ENCODE assay signal across 8 mouse cellular contexts in the genomic region with DNA sequence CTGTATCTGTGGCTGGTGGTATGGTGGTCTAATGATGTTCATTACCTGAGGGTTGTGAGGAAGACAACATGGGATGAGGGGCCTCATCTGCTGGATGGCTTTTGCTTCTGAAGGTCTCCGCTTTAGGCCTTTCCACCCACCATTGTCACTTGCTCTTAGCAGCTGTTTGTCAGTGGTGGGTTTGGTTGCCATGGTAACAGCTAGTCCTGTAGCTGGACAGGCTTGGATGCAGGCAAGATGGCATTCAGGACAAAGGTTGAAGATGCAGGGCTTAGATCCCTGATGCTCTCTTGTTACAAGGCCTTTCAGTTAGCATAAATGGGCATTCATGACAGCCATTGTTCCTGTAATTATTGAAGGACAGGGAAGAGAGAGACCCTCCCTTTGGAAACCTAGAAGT. TPM values are rescaled to one million over a fixed set of nuclear protein-coding genes. Genes with fewer than 3 reads are reported as not detected.
DNase-seq lines count a peak whose midpoint lies in the region; ATAC-seq lines count a peak whose summit lies in the region.

TSS of gene Prkar2a (plus strand) at position 209 of the 400 bp plus-strand sequence.

- no peak within 1 kb of the TSS for H3K9ac ChIP-seq in heart, embryonic 13.5 days
- H3K9ac ChIP-seq in neural tube, embryonic 11.5 days (ENCODE audit: low read length) = no peak within 1 kb of the TSS

- H3K4me2 ChIP-seq in heart, embryonic 13.5 days = no peak within 1 kb of the TSS
- peak within 1 kb of the TSS; percentile 7; the same call in 1 of the 2 replicates for H3K4me2 ChIP-seq in neural tube, embryonic 11.5 days (ENCODE audit: low read depth)

- H3K9me3 ChIP-seq in embryonic facial prominence, embryonic 10.5 days = no peaks in the 10 kb centered on the region
- H3K9me3 ChIP-seq in heart, embryonic 13.5 days = no peaks in the 10 kb centered on the region
- no peaks in the 10 kb centered on the region for H3K9me3 ChIP-seq in neural tube, embryonic 11.5 days (ENCODE audit: control insufficient read depth, low read length)

- 53% methylated on average over 1 of the region's 1 CpGs for WGBS in embryonic facial prominence, embryonic 10.5 days
- WGBS in heart, embryonic 13.5 days = 67% methylated on average over 1 of the region's 1 CpGs
- 19% methylated on average over 1 of the region's 1 CpGs for WGBS in neural tube, embryonic 11.5 days

- H3K4me3 ChIP-seq in embryonic facial prominence, embryonic 10.5 days = no peak within 1 kb of the TSS
- H3K4me3 ChIP-seq in heart, embryonic 13.5 days = no peak within 1 kb of the TSS
- no peak within 1 kb of the TSS for H3K4me3 ChIP-seq in neural tube, embryonic 11.5 days (ENCODE audit: low read depth, low read length)

- intact Hi-C loops in left cerebral cortex, postnatal 25 days (cut with DNase I) = no loop called here

- H3K27ac ChIP-seq in embryonic facial prominence, embryonic 10.5 days (replicated peaks) = no peak within 1 kb of the TSS
- no peak within 1 kb of the TSS for H3K27ac ChIP-seq in heart, embryonic 13.5 days (replicated peaks)
- peak within 1 kb of the TSS; percentile 17; the same call in 1 of the 2 replicates for H3K27ac ChIP-seq in neural tube, embryonic 11.5 days (ENCODE audit: low read depth, low read length)

- peaks cover 5% of the 10 kb centered on the region; the same call in 1 of the 2 replicates for H3K36me3 ChIP-seq in embryonic facial prominence, embryonic 10.5 days (replicated peaks)
- H3K36me3 ChIP-seq in heart, embryonic 13.5 days = peaks cover 4% of the 10 kb centered on the region
- H3K36me3 ChIP-seq in neural tube, embryonic 11.5 days (ENCODE audit: control insufficient read depth, insufficient read depth, low read length) = no peaks in the 10 kb centered on the region

- ATAC-seq in heart, embryonic 13.5 days (ENCODE audit: extremely low read depth, insufficient number of reproducible peaks, low FRiP score, low TSS enrichment) = no peak
- no peak for ATAC-seq in neural tube, embryonic 11.5 days (ENCODE audit: insufficient read depth, low FRiP score, low TSS enrichment)

- H3K4me1 ChIP-seq in embryonic facial prominence, embryonic 10.5 days = peaks cover 32% of the 10 kb centered on the region
- peaks cover 39% of the 10 kb centered on the region for H3K4me1 ChIP-seq in heart, embryonic 13.5 days
- H3K4me1 ChIP-seq in neural tube, embryonic 11.5 days (ENCODE audit: control insufficient read depth, insufficient read depth, low read length) = peaks cover 16% of the 10 kb centered on the region

- no peak for DNase-seq in left cerebral cortex, adult 18-20 months (ENCODE audit: low spot score in 2 of 2)
- DNase-seq in left cerebral cortex, adult 11 months (ENCODE audit: low spot score) = no peak
- DNase-seq in embryonic facial prominence, embryonic 10.5 days (ENCODE audit: low spot score) = peak; percentile 40
- no peak for DNase-seq in left cerebral cortex, postnatal 25 days (ENCODE audit: low spot score in 2 of 2)
- peak; percentile 58 for DNase-seq in neural tube, embryonic 11.5 days (ENCODE audit: low spot score)
- no peak for DNase-seq in right cerebral cortex, postnatal 10 days (ENCODE audit: low spot score in 2 of 2)
- no peak for DNase-seq in yolk sac, embryonic 10.5 days (ENCODE audit: low spot score)

- H3K27me3 ChIP-seq in embryonic facial prominence, embryonic 10.5 days (replicated peaks; ENCODE audit: low read depth, poor library complexity, severe bottlenecking) = peaks cover 34% of the 10 kb centered on the region
- no peaks in the 10 kb centered on the region for H3K27me3 ChIP-seq in heart, embryonic 13.5 days (replicated peaks)
- no peaks in the 10 kb centered on the region for H3K27me3 ChIP-seq in neural tube, embryonic 11.5 days (ENCODE audit: control insufficient read depth, insufficient read depth, low read length)

RNA-seq across cellular contexts. Expression of gene Prkar2a, which starts in this region (rescaled TPM):
- total RNA-seq in left cerebral cortex, adult 18-20 months (2021) = 10 to 100 TPM; 47.7 to 50.9 TPM
- polyA plus RNA-seq in embryonic facial prominence, embryonic 10.5 days (2016; fragmentation: Nextera tagmentation; extraction: Ambion mirVana) = 24.7 and 26.2 TPM in 2 replicates
- polyA plus RNA-seq in heart, embryonic 13.5 days (2015; fragmentation: Nextera tagmentation; extraction: Ambion mirVana) = 25.6 and 26.8 TPM in 2 replicates
- total RNA-seq in left cerebral cortex, postnatal 25 days (2021) = 10 to 100 TPM; 45.5 to 49.1 TPM
- polyA plus RNA-seq in neural tube, embryonic 11.5 days (2014; fragmentation: Nextera tagmentation; extraction: Ambion mirVana) = 64.6 and 69.0 TPM in 2 replicates

Comparison
In these comparisons a context has a peak if more than half of its experiments do, and no peak if none do; other contexts are left out.
1. DNase-seq: peak in embryonic facial prominence, embryonic 10.5 days (single experiment) and neural tube, embryonic 11.5 days (single experiment); none in left cerebral cortex, adult 18-20 months (0 of 2), left cerebral cortex, adult 11 months (single experiment), left cerebral cortex, postnatal 25 days (0 of 2), right cerebral cortex, postnatal 10 days (0 of 2) and yolk sac, embryonic 10.5 days (single experiment).